Mouse (Mus musculus): ENCODE measurements at regions not wholly inside any gene's neighbourhood (a gene's known extent, or its start where the extent isn't known, plus 50 kb on each side); places are given as distances from the start of the nearest gene placed in this dataset.

DNA sequence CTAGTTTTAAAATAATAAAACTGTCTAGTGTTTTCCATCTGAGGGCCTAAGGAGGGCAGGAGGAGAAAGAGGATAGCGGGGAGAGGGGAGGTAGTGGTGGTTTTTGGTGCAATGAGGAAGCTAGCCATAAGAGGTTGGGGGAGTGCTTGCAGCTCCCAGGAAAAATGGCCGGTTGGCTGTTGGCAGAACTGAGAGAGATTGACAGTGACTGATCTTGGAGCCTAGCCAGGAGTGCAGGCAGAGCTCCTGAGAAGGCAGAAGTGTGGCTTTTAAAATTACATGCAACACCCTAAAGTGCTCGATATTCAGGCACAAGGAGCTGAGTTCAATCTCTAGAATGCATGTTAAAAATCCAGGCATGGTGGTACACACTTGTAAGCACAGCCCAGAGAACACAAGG, 938.3 kb upstream of the 2610301B20Rik start:
- in situ Hi-C loops (cut with MboI; ENCODE audit: low pct_unique_long_range_greater_than_20kb in 1 of 2, low sequenced_read_pairs in 2 of 2, unreplicated experiment in 1 of 2) = no loop called here

DNA sequence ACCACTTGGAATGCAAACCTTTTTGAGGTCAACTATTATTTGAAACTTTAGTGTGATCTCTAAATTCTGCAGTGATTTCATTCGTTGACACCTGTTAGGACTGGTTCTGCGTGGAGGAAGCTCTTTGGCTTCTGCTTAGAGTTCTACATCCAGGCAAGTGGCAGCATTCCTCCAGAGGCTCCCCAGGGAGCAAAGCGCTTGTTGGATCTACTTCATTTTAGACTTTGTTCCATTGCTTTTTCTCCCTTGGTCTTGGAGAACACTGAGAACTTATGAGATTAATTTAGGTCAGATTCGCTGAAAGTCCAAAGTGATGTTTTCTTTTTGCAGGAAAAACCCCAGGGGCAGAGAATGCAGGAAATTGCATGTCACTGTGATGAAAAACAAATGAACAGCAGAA, 922.9 kb upstream of the 2610301B20Rik start:
- in situ Hi-C loops (cut with MboI; ENCODE audit: low pct_unique_long_range_greater_than_20kb in 1 of 2, low sequenced_read_pairs in 2 of 2, unreplicated experiment in 1 of 2) = no loop called here

DNA sequence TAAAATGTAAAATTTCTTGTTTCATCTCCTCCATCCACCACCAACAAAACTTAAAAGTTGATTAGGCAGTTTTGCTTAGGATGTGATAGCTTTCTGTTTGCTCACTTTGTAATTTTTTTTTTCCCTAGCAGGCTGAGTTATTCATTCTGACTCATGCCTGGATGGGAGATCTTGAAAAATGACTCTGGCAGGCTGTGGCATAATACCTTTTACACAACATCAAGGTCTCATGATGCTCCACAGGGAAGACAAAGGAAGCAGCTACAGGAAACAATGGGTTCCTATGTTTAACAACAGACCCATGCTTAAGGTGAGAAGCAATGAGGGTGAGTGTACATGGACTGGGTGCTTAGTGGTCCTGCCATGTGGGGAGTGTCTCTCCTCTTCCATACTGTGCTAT, 899.7 kb upstream of the 2610301B20Rik start:
- in situ Hi-C loops (cut with MboI; ENCODE audit: low pct_unique_long_range_greater_than_20kb in 1 of 2, low sequenced_read_pairs in 2 of 2, unreplicated experiment in 1 of 2) = no loop called here

DNA sequence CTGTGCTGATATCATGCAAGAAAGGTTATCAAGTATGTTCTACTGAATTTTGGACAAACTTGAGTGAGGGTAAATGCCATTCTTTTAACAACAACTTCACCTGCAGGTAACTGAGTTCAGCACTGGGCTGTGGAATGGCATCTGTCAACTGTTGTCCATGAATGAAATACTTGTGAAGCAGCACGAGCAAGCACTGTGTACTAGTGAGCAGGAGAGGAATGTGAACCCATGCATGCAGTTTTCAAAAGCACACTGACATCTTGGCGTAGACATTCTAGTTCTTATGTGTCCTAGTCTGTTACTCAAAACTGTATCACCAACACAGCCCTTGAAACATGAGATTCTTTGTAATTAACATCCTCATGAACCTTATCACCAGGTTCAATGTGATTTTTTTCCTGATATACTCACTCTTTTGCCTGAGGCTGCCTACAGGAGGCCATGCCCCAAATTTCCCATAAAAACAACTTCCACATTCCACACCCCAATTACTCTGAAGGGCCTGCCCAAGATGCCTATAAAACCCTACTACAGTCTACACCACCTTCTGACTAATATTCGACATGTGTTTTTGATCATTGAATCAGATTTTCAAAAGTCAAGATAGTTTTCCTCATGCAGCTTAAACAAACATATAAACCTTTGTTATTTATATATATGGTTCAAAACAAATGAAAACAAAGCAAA, 892.8 kb upstream of the 2610301B20Rik start:
- in situ Hi-C loops (cut with MboI; ENCODE audit: low pct_unique_long_range_greater_than_20kb in 1 of 2, low sequenced_read_pairs in 2 of 2, unreplicated experiment in 1 of 2) = no loop called here

DNA sequence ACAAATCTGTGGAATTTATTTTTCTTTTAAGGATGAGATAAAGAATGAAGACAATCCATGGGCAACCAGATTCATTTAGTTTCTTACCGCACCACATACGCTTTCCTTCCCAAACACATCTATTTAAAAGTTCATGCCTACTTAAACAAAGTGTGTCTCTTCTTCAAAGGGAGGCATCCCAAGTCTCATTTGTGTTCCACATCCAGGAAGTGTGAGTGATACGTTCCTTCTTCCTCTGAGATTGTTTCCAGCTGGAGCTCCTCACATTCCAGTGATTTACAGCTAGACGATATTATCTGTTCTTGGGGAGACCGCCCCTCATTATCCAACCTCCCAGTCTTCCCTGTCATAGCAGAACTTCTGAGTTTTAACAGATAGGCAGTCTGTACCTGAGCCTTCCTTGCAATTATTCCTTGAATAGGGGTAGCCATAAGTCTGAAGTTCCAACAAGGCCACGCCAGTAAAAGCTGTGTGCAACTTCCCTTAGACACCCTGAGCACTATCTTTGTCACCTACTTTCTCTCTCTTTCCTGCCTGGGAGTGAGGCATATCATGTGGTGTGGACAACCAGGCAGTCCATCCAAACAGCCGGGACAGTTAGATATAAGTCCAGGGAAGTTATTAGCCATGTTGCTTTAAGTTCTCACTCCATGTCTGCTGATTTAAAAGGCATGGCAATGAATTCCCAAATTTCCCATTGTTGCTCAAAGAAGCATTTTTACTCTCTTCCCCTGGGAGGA, 891.3 kb upstream of the 2610301B20Rik start:
- in situ Hi-C loops (cut with MboI; ENCODE audit: low pct_unique_long_range_greater_than_20kb in 1 of 2, low sequenced_read_pairs in 2 of 2, unreplicated experiment in 1 of 2) = no loop called here

DNA sequence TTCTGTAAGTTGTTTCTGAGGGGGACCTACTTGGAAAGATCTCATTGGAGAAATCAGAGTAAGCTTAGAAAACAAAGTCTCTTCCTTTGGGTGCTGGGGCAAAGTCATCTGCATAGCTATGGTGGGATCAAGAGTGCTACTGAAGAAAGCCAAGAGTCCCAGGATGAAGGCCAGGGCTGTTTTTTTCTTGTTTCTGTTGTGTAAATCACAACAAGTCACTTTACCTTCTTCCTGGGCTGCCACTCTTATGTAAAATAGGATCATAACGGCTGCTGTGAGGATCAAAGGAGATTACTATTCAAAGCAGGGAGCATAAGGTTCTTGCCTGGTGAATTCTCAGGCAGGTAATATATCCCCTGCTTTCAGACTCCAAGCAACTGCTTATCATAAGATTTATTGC, 880.4 kb upstream of the 2610301B20Rik start:
- in situ Hi-C loops (cut with MboI; ENCODE audit: low pct_unique_long_range_greater_than_20kb in 1 of 2, low sequenced_read_pairs in 2 of 2, unreplicated experiment in 1 of 2) = no loop called here

DNA sequence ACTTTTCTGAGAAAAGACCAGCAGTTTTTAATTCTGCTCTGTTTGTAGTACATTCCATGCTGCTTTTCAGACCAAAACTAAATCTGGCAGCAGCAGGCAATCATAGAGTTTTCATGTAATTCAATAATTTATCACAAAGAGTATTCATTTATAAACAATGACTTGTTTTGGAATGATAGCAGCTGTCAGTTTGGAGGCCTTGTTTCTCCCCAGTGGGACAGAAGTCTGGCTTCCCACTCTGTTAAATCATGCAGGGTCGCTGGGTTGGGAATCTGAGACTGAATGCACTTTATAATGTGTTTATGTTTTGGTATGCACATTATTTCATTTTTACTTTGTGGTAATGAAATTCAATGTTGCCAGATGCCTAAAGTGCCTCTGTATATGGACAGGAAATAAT, 879.8 kb upstream of the 2610301B20Rik start:
- in situ Hi-C loops (cut with MboI; ENCODE audit: low pct_unique_long_range_greater_than_20kb in 1 of 2, low sequenced_read_pairs in 2 of 2, unreplicated experiment in 1 of 2) = no loop called here

DNA sequence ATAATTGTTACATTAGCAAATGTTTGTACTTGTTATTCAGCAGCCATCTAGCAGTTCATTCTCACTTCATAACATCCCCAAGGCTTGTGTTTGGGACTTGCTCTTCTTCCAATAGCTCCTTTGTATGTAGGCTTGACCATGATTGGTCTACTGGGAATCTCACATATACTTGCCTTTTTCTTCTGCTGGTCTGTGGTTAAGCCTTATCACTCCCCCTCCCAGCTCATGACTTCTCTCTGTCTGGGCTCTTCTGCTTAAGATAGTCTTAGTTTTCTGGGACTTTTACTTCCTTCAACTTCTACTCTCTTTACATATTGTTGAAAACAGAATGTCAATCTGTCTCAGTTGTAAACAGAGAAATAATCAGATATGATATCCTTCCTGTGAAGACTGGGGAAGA, 844.0 kb upstream of the 2610301B20Rik start:
- in situ Hi-C loops (cut with MboI; ENCODE audit: low pct_unique_long_range_greater_than_20kb in 1 of 2, low sequenced_read_pairs in 2 of 2, unreplicated experiment in 1 of 2) = no loop called here

DNA sequence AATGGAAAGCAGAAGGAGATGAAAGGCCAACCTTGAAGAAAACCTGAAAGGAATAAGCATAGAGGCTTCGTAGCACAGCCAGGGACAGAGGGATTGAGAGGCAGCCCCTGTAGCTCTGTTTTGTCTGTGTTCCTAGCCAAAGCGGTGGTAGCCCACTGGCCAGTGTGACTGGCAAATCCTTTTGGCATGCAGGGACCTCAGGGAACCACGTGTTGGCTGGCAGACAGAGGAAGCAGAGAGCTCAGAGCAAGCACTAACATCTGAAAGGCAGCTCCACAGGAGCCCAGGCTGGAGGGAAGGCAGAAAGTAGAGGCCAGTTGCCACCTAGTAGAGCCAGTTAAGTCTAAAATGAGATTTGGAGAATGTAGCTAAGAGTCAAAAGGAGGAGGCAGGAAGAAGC, 842.5 kb upstream of the 2610301B20Rik start:
- in situ Hi-C loops (cut with MboI; ENCODE audit: low pct_unique_long_range_greater_than_20kb in 1 of 2, low sequenced_read_pairs in 2 of 2, unreplicated experiment in 1 of 2) = no loop called here

DNA sequence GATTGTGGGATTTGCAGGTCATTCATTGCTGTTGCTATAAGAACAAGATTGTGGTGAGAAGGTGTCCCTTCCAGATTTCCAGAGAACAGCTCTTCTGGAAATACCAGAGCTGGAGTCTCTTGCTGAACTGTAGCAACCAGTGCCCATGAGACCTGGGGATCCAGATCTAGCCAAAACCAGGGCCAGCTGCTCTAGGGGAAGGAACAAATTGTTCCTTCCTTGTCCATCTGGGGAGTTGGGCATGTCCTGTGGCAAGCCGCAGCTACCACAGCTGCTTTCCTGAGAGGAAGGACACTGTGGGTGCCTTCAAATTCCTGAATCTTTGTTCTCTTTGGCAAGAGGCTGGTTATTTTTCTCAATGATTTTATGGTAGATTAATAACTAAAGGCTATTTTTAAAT, 839.0 kb upstream of the 2610301B20Rik start:
- in situ Hi-C loops (cut with MboI; ENCODE audit: low pct_unique_long_range_greater_than_20kb in 1 of 2, low sequenced_read_pairs in 2 of 2, unreplicated experiment in 1 of 2) = no loop called here

DNA sequence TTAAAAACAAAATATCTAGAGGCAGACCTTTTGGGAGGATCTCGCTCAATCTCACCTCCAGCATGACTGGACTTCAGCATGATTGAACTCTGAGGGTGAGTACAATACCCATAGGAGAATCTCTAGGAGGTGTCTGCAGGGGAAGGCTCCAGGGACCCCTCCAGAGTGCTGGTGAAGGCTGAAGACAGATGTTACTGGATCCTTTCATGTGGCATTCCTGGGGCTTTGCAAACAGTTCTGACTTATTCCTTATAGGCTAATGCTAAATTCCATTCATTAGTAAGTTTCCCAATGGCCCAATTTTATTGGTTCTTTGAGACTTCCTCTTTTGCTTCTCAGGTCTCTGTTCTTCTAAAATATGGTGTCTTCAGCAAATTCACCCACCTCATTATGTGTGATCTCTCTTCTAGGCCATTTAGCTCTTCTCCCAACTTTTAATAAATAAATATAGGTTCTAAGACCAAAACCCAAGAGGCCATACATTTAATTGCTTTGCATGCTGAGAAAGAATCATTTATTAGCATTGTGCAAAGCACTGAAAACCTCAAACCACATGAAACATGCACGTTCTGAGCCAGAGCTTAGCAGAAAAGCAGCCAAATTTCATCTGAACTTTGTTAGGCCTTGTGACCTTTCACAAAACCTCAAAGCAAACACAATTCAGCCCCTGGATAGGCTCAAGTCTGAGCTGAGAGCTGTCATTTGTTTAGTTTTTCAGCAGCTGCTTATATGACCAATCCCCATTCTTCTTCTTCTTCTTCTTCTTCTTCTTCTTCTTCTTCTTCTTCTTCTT, 832.8 kb upstream of the 2610301B20Rik start:
- in situ Hi-C loops (cut with MboI; ENCODE audit: low pct_unique_long_range_greater_than_20kb in 1 of 2, low sequenced_read_pairs in 2 of 2, unreplicated experiment in 1 of 2) = no loop called here

DNA sequence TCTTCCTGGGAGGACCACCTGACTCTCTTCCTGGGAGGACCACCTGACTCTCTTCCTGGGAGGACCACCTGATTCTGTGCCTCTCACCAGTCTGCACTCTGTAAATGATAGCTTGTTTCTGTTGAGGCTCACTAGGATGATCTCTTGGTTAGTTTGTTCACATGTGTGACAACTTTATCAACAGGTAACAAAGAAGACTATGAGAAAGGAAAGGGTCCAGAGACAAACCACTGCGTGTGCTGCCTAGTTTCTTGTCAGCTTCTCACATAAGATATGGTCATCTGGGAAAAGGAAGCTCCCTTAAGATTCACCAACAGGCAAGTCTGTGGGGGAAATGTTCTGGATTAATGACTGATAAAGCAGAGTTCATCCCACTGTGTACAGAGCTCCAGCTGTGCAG, 825.5 kb upstream of the 2610301B20Rik start:
- in situ Hi-C loops (cut with MboI; ENCODE audit: low pct_unique_long_range_greater_than_20kb in 1 of 2, low sequenced_read_pairs in 2 of 2, unreplicated experiment in 1 of 2) = no loop called here

DNA sequence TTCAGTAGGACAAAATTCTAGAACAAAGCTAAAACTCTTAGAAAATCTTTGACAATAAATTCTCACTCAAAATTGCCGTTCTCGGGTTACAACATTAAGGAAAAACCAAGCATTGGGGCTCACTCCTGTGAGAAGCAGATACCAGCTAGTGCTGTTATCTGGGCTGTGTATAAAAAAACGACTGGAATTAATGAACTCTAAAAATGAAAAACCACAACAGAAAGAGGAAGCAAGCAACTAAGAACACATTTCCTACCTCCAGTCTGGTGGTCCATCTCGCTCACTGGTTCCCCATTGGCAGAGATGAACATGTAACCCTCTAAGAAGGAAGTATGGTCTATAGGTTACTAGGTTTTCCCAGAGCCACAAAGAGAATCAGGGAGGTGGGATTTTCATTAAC, 824.9 kb upstream of the 2610301B20Rik start:
- in situ Hi-C loops (cut with MboI; ENCODE audit: low pct_unique_long_range_greater_than_20kb in 1 of 2, low sequenced_read_pairs in 2 of 2, unreplicated experiment in 1 of 2) = no loop called here

DNA sequence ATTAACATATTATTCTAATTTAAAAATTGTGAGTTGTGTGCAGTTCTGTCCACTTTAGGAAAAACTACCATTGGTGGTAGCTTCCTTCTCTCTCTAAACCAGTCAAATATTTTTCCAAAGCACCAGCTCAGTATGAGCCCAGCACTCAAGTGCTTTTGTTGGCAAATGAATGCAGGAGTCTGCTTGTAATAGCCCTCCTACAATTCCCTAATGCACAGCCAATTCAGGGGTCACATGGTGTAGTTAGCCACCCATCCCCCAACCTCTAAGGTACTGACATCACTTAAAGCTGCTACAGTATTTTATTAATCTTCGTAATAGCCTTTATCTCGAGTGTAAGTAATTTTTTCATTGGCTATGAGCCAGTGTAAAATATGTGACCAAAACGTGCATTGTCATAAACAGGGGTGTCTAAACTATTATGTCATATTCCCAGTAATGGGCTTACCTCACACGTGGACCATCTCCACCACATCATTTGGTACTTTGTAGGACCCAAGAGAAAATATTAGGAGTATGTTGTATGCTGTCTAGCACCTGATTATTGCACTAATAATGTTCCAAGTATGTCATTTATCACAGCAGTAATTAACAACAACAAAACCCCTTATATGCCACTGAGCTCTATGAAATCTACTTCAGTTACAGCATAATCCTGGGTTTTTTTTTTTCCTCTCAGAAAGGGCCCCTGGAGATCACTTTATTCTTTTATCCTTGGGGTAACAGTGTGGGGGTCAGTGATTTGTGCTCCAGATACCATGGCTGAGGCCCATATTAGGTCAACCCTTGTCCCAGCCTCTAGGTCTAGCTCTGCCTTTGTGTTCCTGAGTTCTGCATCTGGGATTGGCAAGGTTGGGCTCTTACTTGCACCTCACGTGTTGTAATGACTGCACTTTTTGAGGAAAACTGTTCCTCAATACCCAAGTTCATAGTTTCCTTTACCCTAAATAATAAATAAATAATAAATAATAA, 822.7 kb upstream of the 2610301B20Rik start:
- in situ Hi-C loops (cut with MboI; ENCODE audit: low pct_unique_long_range_greater_than_20kb in 1 of 2, low sequenced_read_pairs in 2 of 2, unreplicated experiment in 1 of 2) = no loop called here

DNA sequence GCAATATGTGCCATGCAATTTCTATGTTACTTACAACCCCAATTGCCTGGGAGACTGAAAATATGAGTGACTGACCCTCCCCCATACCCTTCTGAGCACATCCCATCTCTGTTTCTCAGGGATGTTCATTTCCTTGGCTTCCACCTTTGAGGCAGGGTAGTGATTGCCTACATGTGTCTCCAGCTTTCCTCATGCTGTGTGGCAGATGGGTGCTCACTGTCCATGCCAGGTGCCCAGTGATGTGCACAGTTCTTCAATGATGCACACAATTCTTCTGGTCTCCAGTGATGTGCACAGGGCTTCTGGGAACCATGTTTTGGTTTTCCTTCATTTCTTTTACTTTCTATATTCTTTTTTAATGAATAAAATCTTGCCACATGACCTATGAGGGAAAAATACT, 821.4 kb upstream of the 2610301B20Rik start:
- in situ Hi-C loops (cut with MboI; ENCODE audit: low pct_unique_long_range_greater_than_20kb in 1 of 2, low sequenced_read_pairs in 2 of 2, unreplicated experiment in 1 of 2) = no loop called here

DNA sequence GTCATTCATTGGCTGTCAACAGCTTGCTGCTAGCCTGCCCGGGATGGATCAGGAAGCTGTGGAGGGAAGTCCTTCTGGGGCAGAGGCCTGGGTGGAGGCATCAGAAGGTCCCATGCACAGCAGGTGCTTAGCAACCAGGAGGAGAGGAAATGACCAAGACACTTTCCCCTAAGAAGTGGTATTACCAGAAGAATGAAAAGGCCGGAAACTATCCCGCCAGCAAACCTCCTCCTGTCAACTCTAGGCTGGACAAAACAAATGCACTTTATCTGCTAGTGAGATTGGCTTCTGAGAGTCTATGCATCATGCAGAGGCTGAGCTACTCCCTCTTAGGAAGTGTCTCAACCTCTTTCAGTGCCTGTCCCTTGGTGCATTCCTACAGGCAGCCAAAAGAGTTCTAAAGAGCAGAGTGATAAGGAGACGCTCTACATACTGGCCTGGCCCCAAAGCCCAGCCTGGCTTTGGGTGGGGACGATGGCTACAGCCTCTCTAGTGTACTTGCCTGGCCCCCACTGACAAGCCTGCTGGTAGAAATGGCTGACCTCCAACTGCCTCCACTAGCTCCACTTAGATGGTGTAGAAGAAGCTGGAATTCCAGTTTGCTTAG, 801.7 kb upstream of the 2610301B20Rik start:
- in situ Hi-C loops (cut with MboI; ENCODE audit: low pct_unique_long_range_greater_than_20kb in 1 of 2, low sequenced_read_pairs in 2 of 2, unreplicated experiment in 1 of 2) = no loop called here

DNA sequence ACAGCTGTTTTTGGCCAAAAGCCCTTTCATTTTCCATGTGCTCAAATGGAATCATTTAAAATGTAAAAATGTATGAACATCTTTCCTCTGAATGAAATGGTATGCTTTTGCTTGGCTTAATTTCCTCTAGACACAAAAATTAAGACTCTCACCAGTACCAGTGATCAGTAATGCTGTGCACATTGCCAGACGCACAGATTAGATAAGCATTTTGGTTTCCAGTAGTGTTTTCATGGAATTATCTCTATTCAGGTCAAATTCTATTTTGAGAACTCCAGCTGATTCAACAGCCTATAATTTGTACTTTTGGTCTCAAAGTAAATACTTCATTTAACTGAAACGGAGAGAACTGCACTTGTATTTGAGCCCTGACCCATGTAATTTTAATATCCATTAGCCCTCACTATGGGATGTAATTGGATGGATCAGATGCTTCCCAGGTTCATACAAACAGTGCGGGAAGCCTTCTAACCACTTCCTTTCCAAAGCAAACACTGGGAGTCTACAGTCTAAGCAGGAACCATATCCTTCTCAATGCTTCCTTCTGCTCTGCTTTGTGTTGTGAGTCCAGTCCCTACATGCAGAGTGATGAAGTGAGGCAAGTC, 794.6 kb upstream of the 2610301B20Rik start:
- in situ Hi-C loops (cut with MboI; ENCODE audit: low pct_unique_long_range_greater_than_20kb in 1 of 2, low sequenced_read_pairs in 2 of 2, unreplicated experiment in 1 of 2) = no loop called here

DNA sequence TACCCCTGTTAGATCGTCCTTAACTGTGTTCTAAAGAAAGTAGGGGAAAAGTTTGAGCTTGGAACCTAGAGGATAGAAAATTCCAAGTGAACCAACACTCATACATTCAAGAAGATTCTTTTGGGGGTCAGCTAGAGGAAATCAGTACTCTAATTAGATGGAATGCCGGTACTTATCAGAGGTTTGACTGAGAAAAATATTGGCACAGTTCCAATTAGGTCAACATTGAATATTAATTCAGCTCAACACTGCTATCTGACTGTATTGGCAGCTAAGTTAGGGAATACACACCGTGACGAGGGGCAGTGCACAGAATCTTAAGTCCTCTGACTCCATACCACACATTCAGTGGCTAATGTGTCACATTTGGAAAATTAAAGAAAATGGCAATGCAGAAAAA, 759.5 kb upstream of the 2610301B20Rik start:
- in situ Hi-C loops (cut with MboI; ENCODE audit: low pct_unique_long_range_greater_than_20kb in 1 of 2, low sequenced_read_pairs in 2 of 2, unreplicated experiment in 1 of 2) = no loop called here
